Mouse (Mus musculus): ENCODE data around the gene Ppm1f. TPM values are rescaled to one million over a fixed set of nuclear protein-coding genes. Genes with fewer than 3 reads are reported as not detected.

Gene Ppm1f
- polyA plus RNA-seq, 1 experiment from 2014 or later: 30.0 TPM

GRCm38 (mm10) chr16:16865217-16865616 lies 31.1 kb upstream of the Ppm1f start:
- Histone ChIP-seq H3K4me3 (ENCODE audit: low read depth, low read length) (no peak overlapping the region), H3K4me1 (ENCODE audit: control insufficient read depth, insufficient read depth, low read length) (no peaks in the 10 kb centered on the region), H3K9me3 (replicated peaks; ENCODE audit: control insufficient read depth, low read length, poor library complexity, severe bottlenecking) (no peaks in the 10 kb centered on the region), H3K9ac (ENCODE audit: low read depth, low read length) (no peak overlapping the region), H3K4me2 (ENCODE audit: low read length) (no peak overlapping the region), H3K27ac (ENCODE audit: low read length) (no peak overlapping the region), H3K27me3 (ENCODE audit: control insufficient read depth, insufficient read depth, low read depth, low read length) (no peaks in the 10 kb centered on the region), H3K36me3 (ENCODE audit: control insufficient read depth, insufficient read depth, low read length) (no peaks in the 10 kb centered on the region)
- ATAC-seq: no peak

DNA sequence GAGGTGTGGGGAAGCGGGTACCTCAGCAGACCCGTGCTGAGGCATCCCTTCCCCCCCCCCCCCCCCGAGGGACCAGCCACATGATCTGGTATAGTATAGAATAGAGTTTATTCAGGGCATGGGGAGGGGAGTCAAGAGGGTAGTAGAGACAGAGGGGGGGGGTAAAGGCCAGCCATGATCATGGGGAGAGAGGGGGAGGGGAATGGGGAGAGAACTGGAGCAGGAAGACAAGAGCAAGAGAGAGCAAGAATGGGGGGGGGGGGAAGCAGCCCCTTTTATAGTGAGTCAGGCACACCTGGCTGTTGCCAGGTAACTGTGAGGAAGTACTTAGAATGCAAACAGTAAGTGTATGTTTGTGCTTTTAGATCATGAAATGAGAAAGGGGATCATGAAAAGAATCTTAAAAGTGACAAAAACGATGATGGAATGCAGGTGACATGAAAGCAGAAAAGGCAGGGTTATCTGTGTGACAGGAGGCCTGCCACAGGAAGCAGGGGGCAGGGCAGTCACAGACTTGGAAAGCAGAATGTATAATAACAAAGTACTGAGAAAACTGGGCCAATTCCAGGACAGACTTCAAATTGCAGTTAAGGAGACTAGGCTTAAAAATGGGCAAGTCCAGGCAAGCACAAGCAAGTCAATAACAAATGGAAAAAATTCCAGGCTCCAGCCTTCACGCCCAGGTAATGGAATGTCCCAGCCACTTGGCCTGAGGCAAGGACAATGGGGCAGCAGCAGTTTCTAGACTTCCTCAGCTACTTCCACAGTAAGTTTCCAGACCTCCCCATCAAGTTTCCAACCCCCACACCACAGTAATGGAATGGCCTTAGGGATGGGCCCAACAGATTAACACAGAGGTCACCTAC lies 30.3 kb upstream of the Ppm1f start:
- H3K36me3 ChIP-seq (ENCODE audit: control insufficient read depth, insufficient read depth, low read length): no peaks in the 10 kb centered on the region
- H3K4me2 ChIP-seq (ENCODE audit: low read length): no peak overlapping the region
- ATAC-seq: no peak
- no peaks in the 10 kb centered on the region for H3K27me3 ChIP-seq (ENCODE audit: control insufficient read depth, insufficient read depth, low read depth, low read length)
- H3K4me1 ChIP-seq (ENCODE audit: control insufficient read depth, insufficient read depth, low read length): no peaks in the 10 kb centered on the region
- H3K9me3 ChIP-seq (replicated peaks; ENCODE audit: control insufficient read depth, low read length, poor library complexity, severe bottlenecking): no peaks in the 10 kb centered on the region
- no peak overlapping the region for H3K27ac ChIP-seq (ENCODE audit: low read length)
- no peak overlapping the region for H3K4me3 ChIP-seq (ENCODE audit: low read depth, low read length)
- WGBS: 60% methylated on average over 4 of the region's 5 CpGs
- H3K9ac ChIP-seq (ENCODE audit: low read depth, low read length): no peak overlapping the region

- H3K9ac ChIP-seq (ENCODE audit: low read depth, low read length): peak overlapping the region; percentile 85; the same call in 1 of the 2 replicates
- H3K4me2 ChIP-seq (ENCODE audit: low read length): peak overlapping the region; percentile 41
Measured at GRCm38 (mm10) chr16:16870241-16870616, 26.0 kb upstream of the Ppm1f start.

GRCm38 (mm10) chr16:16870617-16871331 lies 25.5 kb upstream of the Ppm1f start, which contains the start of the genes Top3b and Vpreb1:
TSS of gene Top3b (plus strand) at chr16:16870736.
TSS of gene Vpreb1 (minus strand) at chr16:16870843.
- H3K9ac ChIP-seq (ENCODE audit: low read depth, low read length): peak within 1 kb of the TSS; percentile 85
- peak within 1 kb of the TSS; percentile 75 for H3K4me2 ChIP-seq (ENCODE audit: low read length)
- under 1% methylated on average over 48 of the region's 49 CpGs for WGBS
- no peaks in the 10 kb centered on the region for H3K27me3 ChIP-seq (ENCODE audit: control insufficient read depth, insufficient read depth, low read depth, low read length)
- peak; percentile 96 for ATAC-seq
- H3K4me3 ChIP-seq (ENCODE audit: low read depth, low read length): peak within 1 kb of the TSS; percentile 69
- H3K27ac ChIP-seq (ENCODE audit: low read length): peak within 1 kb of the TSS; percentile 92
- peaks cover 14% of the 10 kb centered on the region for H3K4me1 ChIP-seq (ENCODE audit: control insufficient read depth, insufficient read depth, low read length)
- no peaks in the 10 kb centered on the region for H3K9me3 ChIP-seq (replicated peaks; ENCODE audit: control insufficient read depth, low read length, poor library complexity, severe bottlenecking)
- peaks cover 1% of the 10 kb centered on the region; the same call in 1 of the 2 replicates for H3K36me3 ChIP-seq (ENCODE audit: control insufficient read depth, insufficient read depth, low read length)

More at GRCm38 (mm10) chr16:16870241-16870616, 26.0 kb upstream of the Ppm1f start:
- Histone ChIP-seq H3K27ac (ENCODE audit: low read length) (peak overlapping the region; percentile 92), H3K9me3 (replicated peaks; ENCODE audit: control insufficient read depth, low read length, poor library complexity, severe bottlenecking) (no peaks in the 10 kb centered on the region), H3K27me3 (ENCODE audit: control insufficient read depth, insufficient read depth, low read depth, low read length) (no peaks in the 10 kb centered on the region), H3K4me3 (ENCODE audit: low read depth, low read length) (peak overlapping the region; percentile 69), H3K4me1 (ENCODE audit: control insufficient read depth, insufficient read depth, low read length) (peaks cover 14% of the 10 kb centered on the region), H3K36me3 (ENCODE audit: control insufficient read depth, insufficient read depth, low read length) (no peaks in the 10 kb centered on the region)
- peak; percentile 77 for ATAC-seq
- WGBS: 36% methylated on average over 7 of the region's 7 CpGs

GRCm38 (mm10) chr16:16879025-16879424 lies 17.2 kb upstream of the Ppm1f start:
- 90% methylated on average over 5 of the region's 5 CpGs for WGBS
- H3K36me3 ChIP-seq (ENCODE audit: control insufficient read depth, insufficient read depth, low read length): peaks cover 34% of the 10 kb centered on the region
- H3K9me3 ChIP-seq (replicated peaks; ENCODE audit: control insufficient read depth, low read length, poor library complexity, severe bottlenecking): no peaks in the 10 kb centered on the region
- no peaks in the 10 kb centered on the region for H3K27me3 ChIP-seq (ENCODE audit: control insufficient read depth, insufficient read depth, low read depth, low read length)
- H3K4me2 ChIP-seq (ENCODE audit: low read length): no peak overlapping the region
- no peak overlapping the region for H3K4me3 ChIP-seq (ENCODE audit: low read depth, low read length)
- H3K4me1 ChIP-seq (ENCODE audit: control insufficient read depth, insufficient read depth, low read length): no peaks in the 10 kb centered on the region
- no peak for ATAC-seq
- H3K9ac ChIP-seq (ENCODE audit: low read depth, low read length): no peak overlapping the region
- no peak overlapping the region for H3K27ac ChIP-seq (ENCODE audit: low read length)

- 100% methylated on average over 1 of the region's 1 CpGs for WGBS
Measured at GRCm38 (mm10) chr16:16888341-16888740, 7.9 kb upstream of the Ppm1f start.

DNA sequence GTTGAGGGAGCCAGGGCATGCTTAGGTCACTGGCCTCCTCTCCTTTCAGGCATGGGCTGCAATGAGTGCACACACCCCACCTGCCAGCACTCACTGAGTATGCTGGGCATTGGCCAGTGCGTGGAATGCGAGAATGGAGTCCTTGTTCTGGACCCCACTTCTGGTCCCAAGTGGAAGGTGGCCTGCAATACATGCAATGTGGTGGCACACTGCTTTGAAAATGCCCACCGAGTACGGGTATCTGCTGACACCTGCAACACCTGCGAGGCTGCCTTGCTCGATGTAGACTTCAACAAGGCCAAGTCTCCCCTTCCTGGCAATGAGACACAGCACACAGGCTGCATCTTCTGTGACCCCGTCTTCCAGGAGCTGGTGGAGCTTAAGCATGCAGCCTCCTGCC lies 3.9 kb upstream of the Ppm1f start:
- no peaks in the 10 kb centered on the region for H3K9me3 ChIP-seq (replicated peaks; ENCODE audit: control insufficient read depth, low read length, poor library complexity, severe bottlenecking)
- 97% methylated on average over 7 of the region's 7 CpGs for WGBS
- ATAC-seq: no peak
- H3K27me3 ChIP-seq (ENCODE audit: control insufficient read depth, insufficient read depth, low read depth, low read length): no peaks in the 10 kb centered on the region
- no peak overlapping the region for H3K27ac ChIP-seq (ENCODE audit: low read length)
- H3K4me3 ChIP-seq (ENCODE audit: low read depth, low read length): no peak overlapping the region
- H3K4me2 ChIP-seq (ENCODE audit: low read length): no peak overlapping the region
- no peak overlapping the region for H3K9ac ChIP-seq (ENCODE audit: low read depth, low read length)
- peaks cover 4% of the 10 kb centered on the region for H3K4me1 ChIP-seq (ENCODE audit: control insufficient read depth, insufficient read depth, low read length)
- H3K36me3 ChIP-seq (ENCODE audit: control insufficient read depth, insufficient read depth, low read length): peaks cover 29% of the 10 kb centered on the region

More at GRCm38 (mm10) chr16:16888341-16888740, 7.9 kb upstream of the Ppm1f start:
- Histone ChIP-seq H3K4me1 (ENCODE audit: control insufficient read depth, insufficient read depth, low read length) (no peaks in the 10 kb centered on the region), H3K27me3 (ENCODE audit: control insufficient read depth, insufficient read depth, low read depth, low read length) (no peaks in the 10 kb centered on the region), H3K4me3 (ENCODE audit: low read depth, low read length) (no peak overlapping the region), H3K4me2 (ENCODE audit: low read length) (no peak overlapping the region), H3K9me3 (replicated peaks; ENCODE audit: control insufficient read depth, low read length, poor library complexity, severe bottlenecking) (no peaks in the 10 kb centered on the region), H3K36me3 (ENCODE audit: control insufficient read depth, insufficient read depth, low read length) (peaks cover 61% of the 10 kb centered on the region), H3K9ac (ENCODE audit: low read depth, low read length) (no peak overlapping the region), H3K27ac (ENCODE audit: low read length) (no peak overlapping the region)
- no peak for ATAC-seq

DNA sequence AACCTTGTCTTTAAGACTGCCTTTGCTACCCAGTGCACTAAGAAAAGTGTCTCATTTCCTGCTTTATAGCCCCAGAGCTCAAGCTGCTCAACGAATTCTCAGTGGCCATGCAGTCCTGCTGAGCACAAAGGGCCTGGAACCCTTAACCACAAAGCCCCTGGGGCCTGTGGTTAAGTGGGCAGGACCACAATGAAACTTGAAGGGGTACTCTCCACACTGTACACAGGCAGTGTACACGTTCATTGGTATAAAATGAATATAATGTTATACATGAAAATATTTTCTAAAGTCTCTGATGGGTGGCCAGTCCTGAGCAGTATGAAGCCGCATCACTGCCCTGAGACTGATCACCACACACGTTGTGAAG lies 271 bp upstream of the Ppm1f start:
- Histone ChIP-seq H3K27ac (ENCODE audit: low read length) (peak overlapping the region; percentile 79), H3K9me3 (replicated peaks; ENCODE audit: control insufficient read depth, low read length, poor library complexity, severe bottlenecking) (no peaks in the 10 kb centered on the region), H3K4me3 (ENCODE audit: low read depth, low read length) (peak overlapping the region; percentile 65; the same call in 1 of the 2 replicates), H3K4me2 (ENCODE audit: low read length) (peak overlapping the region; percentile 84), H3K4me1 (ENCODE audit: control insufficient read depth, insufficient read depth, low read length) (peaks cover 17% of the 10 kb centered on the region), H3K27me3 (ENCODE audit: control insufficient read depth, insufficient read depth, low read depth, low read length) (no peaks in the 10 kb centered on the region), H3K36me3 (ENCODE audit: control insufficient read depth, insufficient read depth, low read length) (peaks cover 11% of the 10 kb centered on the region), H3K9ac (ENCODE audit: low read depth, low read length) (peak overlapping the region; percentile 82; the same call in 1 of the 2 replicates)
- 23% methylated on average over 4 of the region's 4 CpGs for WGBS
- ATAC-seq: no peak
